Mouse (Mus musculus) bone marrow macrophage, adult 2 months (primary cell): ENCODE results near the gene Trpc7.

ENCODE experiments used
- CTCF ChIP-seq: IDR thresholded peaks from 2 replicates; pipeline ENCODE4 v1.5.1; 2012; ENCODE audit warnings: low read depth, mild to moderate bottlenecking, low read length, moderate library complexity
- POLR2A ChIP-seq: IDR thresholded peaks from 2 replicates; pipeline ENCODE4 v1.6.1; 2012; ENCODE audit warnings: mild to moderate bottlenecking, low read depth, low read length, borderline replicate concordance

DNA sequence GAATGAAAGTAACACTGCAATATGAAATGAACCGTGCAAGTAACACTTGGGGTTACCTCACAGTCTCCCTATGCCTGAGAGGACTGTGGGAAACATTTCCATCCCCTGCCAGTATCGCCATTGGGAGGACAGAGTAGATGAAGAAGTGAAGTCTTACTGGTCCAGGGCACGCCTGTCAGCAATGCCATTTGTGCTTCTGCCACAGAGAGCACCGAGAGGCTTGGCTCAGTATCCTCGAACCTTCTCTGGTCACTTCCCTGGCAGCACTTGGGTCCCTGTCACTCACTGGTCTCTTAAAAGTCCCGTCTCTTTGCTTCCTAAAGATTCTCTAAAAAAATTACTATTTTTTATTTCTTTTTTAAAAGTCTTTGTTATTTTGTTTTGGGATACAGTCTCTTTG, 155.3 kb downstream of the Trpc7 start:
- no peak for TF ChIP-seq CTCF
- no peak for TF ChIP-seq POLR2A
